Mouse (Mus musculus) kidney, adult 9 months (tissue): ENCODE measurements around the gene Ippk.

ENCODE experiments used
- DNase-seq: peaks from one replicate; pipeline ENCODE4 v3.0.0; 2022

Ippk gene

GRCm38 (mm10) chr13:49492376-49493368, 71.6 kb downstream of the Ippk start, which contains the start of gene Tes3-ps:
Gene Tes3-ps (plus strand): TSS chr13:49493318.
- no peak for DNase-seq

- no peak for DNase-seq
These were observed 83.5 kb downstream of the Ippk start, which contains the start of gene Ecm2 for GRCm38 (mm10) chr13:49504510-49504909. Gene Ecm2 (plus strand): TSS chr13:49504810.

- no peak for DNase-seq
These were observed 84.7 kb downstream of the Ippk start for GRCm38 (mm10) chr13:49505776-49506175.

- no peak for DNase-seq
These were observed 86.1 kb downstream of the Ippk start for GRCm38 (mm10) chr13:49507176-49507575.
